Mouse (Mus musculus) liver, embryonic 15.5 days (tissue): Measurements from ENCODE around the gene Arid5b. TPM values are rescaled to one million over a fixed set of nuclear protein-coding genes. Genes with fewer than 3 reads are reported as not detected.

Source experiments
- ATAC-seq: fragments of 200-750 bp; cut with Nextera tagmentation; 2 replicates; pipeline ENCODE4 v1.8.0; 2017; ENCODE audit warnings: moderate number of reproducible peaks, mild to moderate bottlenecking, moderate library complexity; ENCODE audit not compliant: insufficient read depth
- H3K27ac ChIP-seq: fragments of 300-500 bp; sonication (generic); replicated peaks from 2 replicates; pipeline ENCODE4 v1.5.1; 2015; ENCODE audit warnings: mild to moderate bottlenecking, inconsistent platforms
- H3K27me3 ChIP-seq: fragments of 300-500 bp; sonication (generic); 2 replicates; pipeline ENCODE4 v1.6.1; 2015; ENCODE audit warnings: mild to moderate bottlenecking, inconsistent platforms
- H3K36me3 ChIP-seq: fragments of 300-500 bp; sonication (generic); replicated peaks from 2 replicates; pipeline ENCODE4 v1.6.1; 2015; ENCODE audit warnings: moderate library complexity, mild to moderate bottlenecking, inconsistent platforms
- H3K4me1 ChIP-seq: fragments of 300-500 bp; sonication (generic); replicated peaks from 2 replicates; pipeline ENCODE4 v1.6.1; 2015; ENCODE audit warnings: inconsistent platforms
- H3K4me2 ChIP-seq: fragments of 300-500 bp; sonication (generic); 2 replicates; pipeline ENCODE4 v1.6.1; 2015; ENCODE audit warnings: moderate library complexity, mild to moderate bottlenecking, inconsistent platforms
- H3K4me3 ChIP-seq: fragments of 300-500 bp; sonication (generic); replicated peaks from 2 replicates; pipeline ENCODE4 v1.5.1; 2015; ENCODE audit warnings: mild to moderate bottlenecking, inconsistent platforms
- H3K9ac ChIP-seq: fragments of 300-500 bp; sonication (generic); 2 replicates; pipeline ENCODE4 v1.6.1; 2015; ENCODE audit warnings: moderate library complexity, mild to moderate bottlenecking, inconsistent platforms
- H3K9me3 ChIP-seq: fragments of 300-500 bp; sonication (generic); replicated peaks from 2 replicates; pipeline ENCODE4 v1.6.1; 2016; ENCODE audit warnings: inconsistent platforms
- WGBS: fragments of 180-500 bp; shearing (Covaris S2); methylation state at CpG from one replicate; pipeline ENCODE4 v1.1.7; 2015; ENCODE audit warnings: mixed read lengths; ENCODE audit not compliant: insufficient replicate concordance; 5-methylcytosine and 5-hydroxymethylcytosine counted together
- polyA plus RNA-seq: library from polyadenylated mRNA; unstranded; fragments of >200 nt; fragmentation: Nextera tagmentation; extraction: Ambion mirVana; gene quantifications from 2 replicates; pipeline ENCODE4 v1.2.1, GENCODE M21; 2015

Gene Arid5b
- polyA plus RNA-seq, 1 experiment from 2014 or later, result 5.8 TPM

DNA sequence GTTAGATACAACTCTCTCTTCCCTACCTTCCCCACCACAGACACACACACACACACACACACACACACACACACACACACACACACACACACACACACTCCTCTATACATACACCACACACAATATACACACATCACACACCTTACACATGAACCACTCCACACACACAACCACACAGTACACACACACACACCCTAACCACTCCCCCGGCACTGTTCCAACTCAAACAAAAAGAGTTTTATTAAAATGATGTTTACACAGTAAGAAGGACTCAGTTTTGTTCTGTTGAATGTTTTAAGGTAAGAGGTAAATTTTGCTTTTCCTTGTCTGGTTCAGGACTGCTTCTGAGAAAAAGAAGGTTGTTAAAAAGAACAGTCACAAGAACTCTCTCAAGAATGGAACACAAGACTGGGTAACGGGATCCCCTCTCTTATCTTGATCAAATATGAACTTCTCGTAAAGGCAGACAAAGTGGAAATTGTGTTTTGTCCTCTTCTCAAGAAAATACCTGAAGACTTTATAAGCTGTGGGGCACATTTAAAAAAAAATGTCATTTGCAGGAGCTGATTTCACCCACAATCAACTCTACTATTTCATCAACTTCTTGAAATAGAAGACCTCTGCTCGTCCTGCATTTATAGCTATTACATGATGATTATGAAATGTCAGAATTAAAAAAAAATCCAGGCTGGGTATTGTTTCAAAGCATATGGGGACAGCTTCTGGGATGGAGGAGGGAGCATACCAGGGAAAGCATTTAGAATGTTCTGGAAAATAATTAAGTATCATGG is 30.9 kb downstream of the Arid5b start:
- H3K27ac ChIP-seq, result no peak overlapping the region
- H3K4me3 ChIP-seq, result no peak overlapping the region
- no peak for ATAC-seq
- no peak overlapping the region for H3K4me2 ChIP-seq
- peaks cover 10% of the 10 kb centered on the region for H3K4me1 ChIP-seq
- peaks cover 4% of the 10 kb centered on the region for H3K36me3 ChIP-seq
- no peaks in the 10 kb centered on the region for H3K27me3 ChIP-seq
- no peaks in the 10 kb centered on the region for H3K9me3 ChIP-seq
- 52% methylated on average over 4 of the region's 4 CpGs for WGBS
- no peak overlapping the region for H3K9ac ChIP-seq

DNA sequence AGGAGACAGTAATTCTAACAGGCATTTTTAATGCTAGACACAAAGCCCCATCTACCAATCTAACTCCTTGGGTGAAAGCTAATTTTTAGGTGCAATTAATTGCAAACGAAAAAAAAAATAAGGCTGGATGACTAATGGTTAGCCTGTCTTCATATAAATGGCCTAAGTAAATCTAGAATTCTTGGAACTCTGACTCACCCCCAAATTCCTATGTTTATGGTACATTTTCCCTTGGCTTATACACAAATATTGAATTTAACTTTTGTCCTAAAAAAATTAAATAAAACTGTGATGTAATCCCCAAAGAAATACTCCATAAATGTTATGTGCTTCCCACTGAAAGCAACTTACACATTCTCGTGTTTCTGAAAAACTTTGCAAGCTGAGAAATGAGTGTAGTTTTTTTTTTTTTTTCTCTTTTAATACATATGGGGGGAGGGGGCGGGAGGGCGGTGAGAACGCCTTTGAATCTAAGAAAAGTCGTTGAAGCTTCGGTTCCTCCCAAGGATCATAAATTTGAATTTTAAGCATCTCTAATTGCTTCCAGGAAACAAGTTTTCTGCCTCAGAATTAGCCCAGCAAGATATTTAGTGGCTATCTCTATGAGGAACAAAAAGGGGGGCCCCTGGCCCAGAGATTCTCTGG is 31.8 kb downstream of the Arid5b start:
- Histone ChIP-seq H3K27me3 (no peaks in the 10 kb centered on the region), H3K4me1 (peaks cover 10% of the 10 kb centered on the region), H3K27ac (no peak overlapping the region), H3K36me3 (peaks cover 10% of the 10 kb centered on the region), H3K9me3 (no peaks in the 10 kb centered on the region), H3K4me3 (no peak overlapping the region), H3K4me2 (no peak overlapping the region), H3K9ac (no peak overlapping the region)
- WGBS, result 53% methylated on average over 7 of the region's 7 CpGs
- ATAC-seq, result no peak

DNA sequence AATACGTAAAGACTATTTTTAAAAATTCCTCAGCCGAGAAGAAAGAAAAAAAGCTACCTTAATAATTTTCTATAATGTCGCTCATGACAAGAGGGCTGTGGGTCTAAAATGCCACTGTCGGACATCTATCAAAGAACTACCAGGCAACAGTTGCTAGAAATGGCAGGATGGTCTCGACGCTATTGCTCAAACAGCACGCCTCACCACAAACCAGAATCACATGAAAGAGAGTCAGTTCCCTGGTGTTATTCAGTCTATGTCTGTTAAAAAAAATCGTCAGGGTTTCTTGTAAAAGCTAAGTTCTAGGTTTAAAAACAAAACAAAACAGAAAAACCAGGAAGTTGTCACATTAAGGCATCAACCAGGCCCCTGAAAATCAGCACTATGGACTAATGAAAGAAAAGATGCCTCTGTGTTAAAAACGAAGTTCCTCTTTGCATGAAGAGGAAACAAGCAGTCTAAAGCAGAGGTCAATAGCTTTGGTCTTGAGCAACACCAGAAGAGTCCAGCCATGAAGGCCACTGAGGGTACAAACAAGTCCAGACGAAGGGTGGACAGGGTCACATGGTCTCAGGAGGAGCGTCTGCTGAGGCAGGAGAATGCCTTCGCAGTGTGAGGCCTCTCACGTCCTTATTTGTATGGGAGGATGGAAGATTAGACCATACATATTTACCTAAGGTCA is 37.6 kb downstream of the Arid5b start:
- Histone ChIP-seq H3K4me2 (no peak overlapping the region), H3K27me3 (no peaks in the 10 kb centered on the region), H3K4me1 (peaks cover 16% of the 10 kb centered on the region), H3K4me3 (no peak overlapping the region), H3K9me3 (no peaks in the 10 kb centered on the region), H3K36me3 (peaks cover 10% of the 10 kb centered on the region), H3K27ac (peak overlapping the region; percentile 62), H3K9ac (no peak overlapping the region)
- WGBS, result 40% methylated on average over 13 of the region's 13 CpGs
- peak; percentile 52; the same call in 1 of the 2 replicates for ATAC-seq

DNA sequence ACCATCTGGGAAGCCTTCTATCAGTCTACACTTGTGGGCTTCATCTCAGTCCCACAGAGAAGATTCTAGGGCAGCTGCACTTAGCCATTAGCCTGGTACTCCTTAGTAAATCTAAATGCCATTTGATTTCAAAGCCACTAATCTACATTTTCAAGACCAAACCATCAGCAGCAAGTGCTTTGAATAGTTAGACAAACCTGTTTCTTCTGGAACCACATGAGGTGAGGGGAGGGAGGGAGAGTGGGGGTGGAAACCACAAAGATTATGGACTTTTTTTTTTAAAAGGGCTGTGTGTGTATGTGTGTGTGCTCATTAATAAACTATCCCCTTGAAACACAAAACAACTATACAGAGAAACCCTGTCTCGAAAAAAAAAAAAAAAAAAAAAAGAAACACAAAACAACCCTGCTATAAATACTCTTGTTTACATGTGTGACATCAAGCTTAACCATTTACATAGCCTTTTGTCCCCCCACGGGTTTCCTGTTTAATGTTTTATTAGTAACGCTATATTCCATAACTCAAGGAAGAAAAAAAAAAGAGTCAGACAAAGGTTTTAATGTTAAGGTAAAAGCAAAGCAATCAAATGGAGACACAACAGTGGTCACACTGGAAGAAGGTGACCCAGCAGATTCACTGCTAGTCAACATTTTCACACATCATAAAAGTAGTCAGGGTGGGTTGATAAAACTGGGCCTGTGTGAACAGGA is 38.3 kb downstream of the Arid5b start:
- H3K27ac ChIP-seq, result 0 out of 2 replicates have a peak overlapping the region, but pooled peaks have one; percentile 24
- H3K27me3 ChIP-seq, result no peaks in the 10 kb centered on the region
- no peak for ATAC-seq
- H3K36me3 ChIP-seq, result peaks cover 10% of the 10 kb centered on the region
- no peak overlapping the region for H3K4me2 ChIP-seq
- no peak overlapping the region for H3K4me3 ChIP-seq
- H3K9me3 ChIP-seq, result no peaks in the 10 kb centered on the region
- peaks cover 16% of the 10 kb centered on the region for H3K4me1 ChIP-seq
- WGBS, result 46% methylated on average over 3 of the region's 3 CpGs
- H3K9ac ChIP-seq, result no peak overlapping the region

DNA sequence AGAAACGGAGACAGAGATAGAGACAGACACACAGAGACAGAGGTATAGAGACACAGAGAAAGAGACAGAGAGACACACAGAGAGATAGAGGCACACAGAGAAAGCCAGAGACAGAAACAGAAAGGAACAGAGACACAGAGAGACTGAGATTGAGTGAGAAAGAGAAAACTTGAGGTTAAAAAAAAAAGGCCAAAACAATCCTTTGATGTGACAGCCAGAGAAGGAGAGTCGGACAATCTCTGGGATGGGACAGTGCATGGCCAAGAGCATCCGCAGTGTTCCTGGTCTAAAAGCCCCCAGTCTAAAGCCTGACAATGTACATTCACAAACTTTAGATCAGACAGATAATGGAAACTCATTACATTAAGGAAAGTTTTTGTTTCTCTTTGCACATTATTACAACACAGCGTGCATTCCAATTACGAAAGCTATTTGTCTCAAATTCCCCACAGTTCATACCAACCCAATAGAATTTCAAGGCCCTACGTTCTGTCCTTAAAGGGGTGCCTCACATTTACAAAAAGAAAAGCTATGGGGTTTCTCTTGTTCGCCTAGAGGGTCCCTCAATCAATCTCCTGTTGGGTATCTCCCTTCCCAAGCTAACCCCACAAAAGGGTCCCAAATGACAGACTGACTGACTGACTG is 39.0 kb downstream of the Arid5b start:
- peaks cover 16% of the 10 kb centered on the region for H3K4me1 ChIP-seq
- no peak overlapping the region for H3K4me3 ChIP-seq
- H3K27ac ChIP-seq, result no peak overlapping the region
- ATAC-seq, result no peak
- no peaks in the 10 kb centered on the region for H3K9me3 ChIP-seq
- no peak overlapping the region for H3K9ac ChIP-seq
- no peak overlapping the region for H3K4me2 ChIP-seq
- peaks cover 10% of the 10 kb centered on the region for H3K36me3 ChIP-seq
- 57% methylated on average over 7 of the region's 7 CpGs for WGBS
- H3K27me3 ChIP-seq, result no peaks in the 10 kb centered on the region

DNA sequence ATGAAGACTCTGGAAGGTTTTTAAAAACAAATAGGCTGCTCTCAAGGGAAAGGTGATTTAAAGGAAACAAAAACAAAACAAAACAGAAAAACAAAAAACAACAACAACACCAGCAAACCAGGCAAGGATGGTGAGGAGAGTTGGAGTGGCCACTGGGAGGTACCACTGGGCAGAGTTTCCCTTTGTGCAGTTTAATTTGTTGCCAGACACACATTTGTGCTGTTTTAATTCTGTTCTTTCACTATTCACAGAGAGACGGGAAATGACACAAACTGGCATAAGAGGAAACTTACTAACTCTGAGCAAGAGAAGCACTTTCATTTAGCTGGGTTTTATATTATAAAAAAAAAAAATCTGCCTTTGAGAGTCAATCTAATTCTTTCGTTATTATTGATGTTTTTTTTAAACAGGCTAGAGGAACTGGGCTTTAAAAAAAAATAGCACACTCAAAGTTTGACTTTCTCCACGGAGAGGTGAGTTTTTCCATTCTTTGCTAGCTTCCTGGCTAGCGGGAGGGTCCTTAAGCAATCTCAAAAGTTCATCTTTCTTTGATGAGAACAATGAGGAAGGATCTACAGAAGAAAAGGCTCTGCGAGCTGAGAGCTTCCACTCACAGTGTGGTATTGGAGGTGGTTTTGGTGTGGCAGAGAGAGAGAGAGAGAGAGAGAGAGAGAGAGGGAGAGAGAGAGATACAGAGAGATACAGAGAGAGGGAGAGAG is 39.7 kb downstream of the Arid5b start:
- peaks cover 16% of the 10 kb centered on the region for H3K4me1 ChIP-seq
- no peak overlapping the region for H3K27ac ChIP-seq
- peaks cover 10% of the 10 kb centered on the region for H3K36me3 ChIP-seq
- ATAC-seq, result no peak
- H3K4me2 ChIP-seq, result no peak overlapping the region
- no peak overlapping the region for H3K9ac ChIP-seq
- WGBS, result 25% methylated on average over 5 of the region's 5 CpGs
- no peaks in the 10 kb centered on the region for H3K9me3 ChIP-seq
- H3K27me3 ChIP-seq, result no peaks in the 10 kb centered on the region
- no peak overlapping the region for H3K4me3 ChIP-seq

DNA sequence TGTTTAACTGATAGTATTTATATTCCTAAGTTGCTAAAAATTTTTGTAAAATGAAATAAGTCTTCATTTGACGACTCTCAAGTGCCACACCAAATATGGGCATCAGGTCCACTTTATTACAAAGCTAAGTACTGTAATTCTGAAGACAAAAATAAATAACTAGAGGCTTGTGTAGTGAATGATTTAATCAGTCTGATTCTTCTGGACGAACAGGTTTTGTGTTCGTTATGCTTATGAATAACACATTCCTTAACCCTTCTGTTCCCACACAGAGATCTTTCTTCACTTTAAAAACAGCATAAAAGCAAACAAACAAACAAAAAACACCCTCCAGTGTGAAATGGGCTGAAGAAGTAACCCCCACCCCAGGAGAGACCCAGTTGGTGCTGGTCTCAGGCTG is 40.4 kb downstream of the Arid5b start:
- Histone ChIP-seq H3K36me3 (peaks cover 10% of the 10 kb centered on the region), H3K4me3 (no peak overlapping the region), H3K4me1 (peaks cover 16% of the 10 kb centered on the region), H3K4me2 (no peak overlapping the region), H3K27me3 (no peaks in the 10 kb centered on the region), H3K27ac (no peak overlapping the region), H3K9ac (no peak overlapping the region), H3K9me3 (no peaks in the 10 kb centered on the region)
- ATAC-seq, result no peak
- WGBS, result 52% methylated on average over 3 of the region's 3 CpGs

DNA sequence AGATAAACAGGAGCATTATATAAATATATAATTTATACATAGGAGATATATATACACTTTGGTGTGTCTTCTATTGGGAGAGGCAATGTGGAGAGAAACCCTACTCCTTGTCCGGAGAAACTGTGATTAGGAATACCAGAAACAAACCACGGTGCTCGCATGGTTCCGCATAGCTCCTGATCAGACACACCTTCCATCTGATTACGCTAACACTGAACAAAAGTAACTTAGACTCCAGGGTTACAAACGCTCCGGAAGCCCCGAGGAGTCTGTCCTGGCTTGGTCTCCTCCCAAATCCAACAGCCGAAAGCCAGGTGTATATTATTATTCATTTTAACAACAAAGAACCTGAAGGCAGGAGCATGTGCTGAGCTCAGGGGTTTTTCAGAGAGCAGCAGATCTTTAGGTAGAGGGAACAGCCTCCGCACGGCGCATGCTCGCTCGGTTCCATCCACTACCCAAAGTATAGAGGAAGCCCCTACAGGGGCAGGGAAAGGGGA is 41.5 kb downstream of the Arid5b start:
- Histone ChIP-seq H3K27me3 (no peaks in the 10 kb centered on the region), H3K4me3 (no peak overlapping the region), H3K27ac (no peak overlapping the region), H3K4me2 (no peak overlapping the region), H3K9me3 (no peaks in the 10 kb centered on the region), H3K4me1 (peaks cover 16% of the 10 kb centered on the region), H3K36me3 (no peaks in the 10 kb centered on the region), H3K9ac (no peak overlapping the region)
- 78% methylated on average over 14 of the region's 14 CpGs for WGBS
- no peak for ATAC-seq

DNA sequence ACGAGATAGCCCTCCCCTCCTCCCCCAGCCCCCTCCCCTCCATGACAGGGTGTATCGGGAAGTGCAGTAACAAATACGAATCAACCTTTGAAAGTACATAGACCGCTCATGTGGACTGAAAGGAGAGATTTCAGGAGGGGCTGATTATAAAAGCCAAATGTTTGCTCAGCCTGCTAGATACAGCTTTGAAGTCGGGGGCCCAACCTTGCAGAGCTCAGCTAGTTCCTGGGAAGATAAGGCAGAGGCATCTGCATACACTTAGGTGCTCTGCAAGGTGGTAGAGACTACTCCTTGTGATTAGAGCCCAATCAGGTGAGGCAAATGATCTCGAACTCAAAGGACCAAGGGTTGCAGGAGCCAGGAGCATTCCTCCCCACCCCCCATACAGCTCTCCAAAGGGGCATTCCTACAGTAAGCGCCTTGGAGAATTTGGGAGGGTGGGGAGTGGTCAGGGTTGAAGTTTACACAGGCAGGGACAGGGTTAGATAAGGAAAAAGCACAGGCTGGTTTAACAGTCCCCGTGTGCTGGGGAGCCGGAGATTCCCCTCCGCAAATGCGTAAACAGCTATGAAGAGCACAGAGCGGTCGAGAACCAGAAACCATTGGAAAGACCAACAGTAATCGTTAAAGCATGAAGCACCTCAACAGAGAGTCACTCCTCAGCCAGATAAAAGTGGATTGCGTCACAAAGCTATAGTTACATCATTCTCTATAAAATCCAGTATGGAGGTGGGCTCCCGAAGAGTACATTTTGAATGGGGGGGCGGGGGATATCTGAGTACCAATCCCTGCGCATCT is 47.0 kb downstream of the Arid5b start:
- WGBS, result 53% methylated on average over 18 of the region's 18 CpGs
- Histone ChIP-seq H3K4me3 (no peak overlapping the region), H3K9ac (no peak overlapping the region)

More for the DNA sequence above, 47.0 kb downstream of the Arid5b start:
- peak; percentile 57 for ATAC-seq
- no peaks in the 10 kb centered on the region for H3K9me3 ChIP-seq
- no peaks in the 10 kb centered on the region for H3K27me3 ChIP-seq
- H3K4me1 ChIP-seq, result peaks cover 6% of the 10 kb centered on the region; the same call in 1 of the 2 replicates
- H3K36me3 ChIP-seq, result no peaks in the 10 kb centered on the region
- peak overlapping the region; percentile 20 for H3K4me2 ChIP-seq
- peak overlapping the region; percentile 67 for H3K27ac ChIP-seq
